Mouse (Mus musculus) kidney, adult 10 weeks (tissue): Measurements from ENCODE around the gene Cul1. TPM values are rescaled to one million over a fixed set of nuclear protein-coding genes. Genes with fewer than 3 reads are reported as not detected.

Source experiments
- polyA plus RNA-seq: library from polyadenylated mRNA; stranded (reverse); fragments of 350-450 nt; fragmentation: Illumina TruSeq; extraction: RNeasy Lipid Tissue Mini Kit (QIAGEN cat#74804); gene quantifications from one replicate; pipeline ENCODE4 v1.2.3, GENCODE M21; 2014; ENCODE audit warnings: low read depth, low replicate concordance

Gene Cul1
- 144 TPM for polyA plus RNA-seq

GRCm38 (mm10) chr6:47453098-47453497, at the start of gene Cul1:
Gene Cul1, plus strand, starts transcription at chr6:47453398.

Other genes with a start within 250 kb of the Cul1 start
- 13.1 TPM for gene Ezh2, start 141.9 kb downstream of the Cul1 start, polyA plus RNA-seq